In genomic region chr17:8892193-8892985, GRCm38 (mm10) we compare ENCODE assay signal across 24 mouse cellular contexts.
A peak's percentile ranks its signal among the peaks of the same experiment; 100 is the strongest.
DNase-seq lines count a peak whose midpoint lies in the region; ATAC-seq lines count a peak whose summit lies in the region.
"Had no signal": no experiment of that assay in that cellular context is flagged by ENCODE, and none has a peak within 500 bp of the region (broad histone marks: within the 10 kb centered on the region; RNA-seq: fewer than 3 reads in every experiment).

No protein-coding gene starts in this region.

- DNase-seq in heart, adult 11 months: peak; percentile 62
- no peak for DNase-seq in heart, postnatal 4 days
- DNase-seq in midbrain, embryonic 11.5 days (ENCODE audit: low spot score, missing footprints): peak; percentile 76
- no peak for DNase-seq in midbrain, embryonic 14.5 days
- DNase-seq in neural tube, embryonic 10.5 days (ENCODE audit: extremely low spot score, low spot score): no peak
- DNase-seq: adrenal gland, adult 8-10 months; B cell, adult 2 months; cerebellum, adult 11-12 months; cerebellum, adult 2 months; cerebellum, adult 9-10 months; cerebellum, postnatal 25 days; embryo, embryonic 11 days had no signal

- no peaks in the 10 kb centered on the region for H3K9me3 ChIP-seq in midbrain, embryonic 11.5 days (ENCODE audit: control insufficient read depth, low read length)
- H3K9me3 ChIP-seq in midbrain, embryonic 14.5 days (ENCODE audit: control insufficient read depth, low read length): no peaks in the 10 kb centered on the region
- H3K9me3 ChIP-seq: embryonic facial prominence, embryonic 13.5 days; embryonic facial prominence, embryonic 15.5 days; forebrain, embryonic 10.5 days; forebrain, embryonic 12.5 days had no signal

- H3K27ac ChIP-seq in midbrain, embryonic 11.5 days (ENCODE audit: low read depth, low read length): no peak overlapping the region
- H3K27ac ChIP-seq in midbrain, embryonic 14.5 days (replicated peaks; ENCODE audit: low read depth, low read length): no peak overlapping the region
- H3K27ac ChIP-seq: embryonic facial prominence, embryonic 13.5 days; embryonic facial prominence, embryonic 15.5 days; forebrain, embryonic 10.5 days; forebrain, embryonic 12.5 days had no signal

- WGBS in midbrain, embryonic 11.5 days: 87% methylated on average over 13 of the region's 13 CpGs
- 86% methylated on average over 13 of the region's 13 CpGs for WGBS in midbrain, embryonic 14.5 days

- no peak overlapping the region for H3K9ac ChIP-seq in midbrain, embryonic 11.5 days (ENCODE audit: low read length)
- H3K9ac ChIP-seq in midbrain, embryonic 14.5 days (replicated peaks; ENCODE audit: low read length): no peak overlapping the region
- H3K9ac ChIP-seq: embryonic facial prominence, embryonic 13.5 days; embryonic facial prominence, embryonic 15.5 days; forebrain, embryonic 12.5 days had no signal

- ATAC-seq in midbrain, embryonic 11.5 days (ENCODE audit: low FRiP score): no peak
- no peak for ATAC-seq in midbrain, embryonic 14.5 days (ENCODE audit: low FRiP score, low TSS enrichment)
- ATAC-seq: activated CD4-positive, CD25-positive, alpha-beta regulatory T cell, adult 4 months; CD4-positive, CD25-positive, alpha-beta regulatory T cell, adult 4 months; forebrain, embryonic 14.5 days; forebrain, embryonic 16.5 days; Patski had no signal

- no peaks in the 10 kb centered on the region for H3K27me3 ChIP-seq in midbrain, embryonic 11.5 days (ENCODE audit: control insufficient read depth, insufficient read depth, low read length)
- no peaks in the 10 kb centered on the region for H3K27me3 ChIP-seq in midbrain, embryonic 14.5 days (ENCODE audit: control insufficient read depth, insufficient read depth, low read length)
- H3K27me3 ChIP-seq: CH12.LX; embryonic facial prominence, embryonic 13.5 days; embryonic facial prominence, embryonic 15.5 days; forebrain, embryonic 12.5 days; Patski had no signal

- H3K4me3 ChIP-seq in midbrain, embryonic 11.5 days (ENCODE audit: low read depth, low read length): no peak overlapping the region
- no peak overlapping the region for H3K4me3 ChIP-seq in midbrain, embryonic 14.5 days (replicated peaks; ENCODE audit: low read depth, low read length)
- H3K4me3 ChIP-seq: embryonic facial prominence, embryonic 13.5 days; embryonic facial prominence, embryonic 15.5 days; erythroblast, embryonic 14.5 days; forebrain, embryonic 10.5 days; forebrain, embryonic 12.5 days had no signal

- no peak overlapping the region for H3K4me2 ChIP-seq in midbrain, embryonic 11.5 days
- H3K4me2 ChIP-seq in midbrain, embryonic 14.5 days (ENCODE audit: low read length): no peak overlapping the region
- H3K4me2 ChIP-seq: embryonic facial prominence, embryonic 13.5 days; embryonic facial prominence, embryonic 15.5 days; forebrain, embryonic 12.5 days had no signal

- no peaks in the 10 kb centered on the region for H3K4me1 ChIP-seq in midbrain, embryonic 11.5 days (ENCODE audit: control insufficient read depth, insufficient read depth, low read length)
- peaks cover 9% of the 10 kb centered on the region; the same call in 1 of the 2 replicates for H3K4me1 ChIP-seq in midbrain, embryonic 14.5 days (ENCODE audit: control insufficient read depth, insufficient read depth, low read length)
- H3K4me1 ChIP-seq: forebrain, embryonic 10.5 days had no signal

- H3K36me3 ChIP-seq in midbrain, embryonic 11.5 days (ENCODE audit: control insufficient read depth, insufficient read depth, low read length): no peaks in the 10 kb centered on the region
- H3K36me3 ChIP-seq in midbrain, embryonic 14.5 days (ENCODE audit: control insufficient read depth, insufficient read depth, low read length): no peaks in the 10 kb centered on the region
- H3K36me3 ChIP-seq: embryonic facial prominence, embryonic 13.5 days; embryonic facial prominence, embryonic 15.5 days; forebrain, embryonic 10.5 days; forebrain, embryonic 12.5 days; G1E had no signal

Comparison
In these comparisons a context has a peak if more than half of its experiments do, and no peak if none do; other contexts are left out.
1. DNase-seq: peak in heart, adult 11 months (single experiment) and midbrain, embryonic 11.5 days (single experiment); none in heart, postnatal 4 days (single experiment), midbrain, embryonic 14.5 days (single experiment) and neural tube, embryonic 10.5 days (single experiment).